Mouse (Mus musculus): ENCODE data around the gene Epm2aip1. TPM values are rescaled to one million over a fixed set of nuclear protein-coding genes. Genes with fewer than 3 reads are reported as not detected.

Epm2aip1 gene
- polyA plus RNA-seq, 1 experiment, result 5.8 TPM

GRCm38 (mm10) chr9:111324881-111325280, 53.2 kb downstream of the Epm2aip1 start:
- Histone ChIP-seq H3K27me3 (ENCODE audit: control insufficient read depth, insufficient read depth, insufficient read length) (peaks cover 5% of the 10 kb centered on the region), H3K4me2 (ENCODE audit: low read depth) (no peak overlapping the region), H3K4me3 (no peak overlapping the region), H3K79me2 (ENCODE audit: control insufficient read depth, insufficient read depth) (no peaks in the 10 kb centered on the region), H3K36me3 (ENCODE audit: control insufficient read depth, insufficient read depth) (no peaks in the 10 kb centered on the region), H3ac (ENCODE audit: control insufficient read depth, insufficient read length) (no peak overlapping the region)
- TF ChIP-seq SRF (IDR thresholded peaks at IDR 0.05; ENCODE audit: control insufficient read depth, insufficient read length, low read depth) (no peak), USF1 (IDR thresholded peaks at IDR 0.05; ENCODE audit: low read depth) (no peak), E2F4 (IDR thresholded peaks at IDR 0.05; ENCODE audit: insufficient read depth) (no peak), MAX (IDR thresholded peaks at IDR 0.05; ENCODE audit: low read depth) (no peak), CEBPB (IDR thresholded peaks at IDR 0.05; ENCODE audit: insufficient read depth, poor library complexity, severe bottlenecking) (no peak), MYOD1 (IDR thresholded peaks at IDR 0.05; ENCODE audit: control insufficient read depth in 1 of 3, insufficient read length in 2 of 3, low read depth in 2 of 3) (no peak)

Other genes with a start within 250 kb of the Epm2aip1 start
- gene Ccrl2, start 214.4 kb upstream of the Epm2aip1 start, polyA plus RNA-seq (2012; fragmentation: generic; extraction: Trizol), result 0.12 TPM
- gene Lrrfip2, start 154.3 kb upstream of the Epm2aip1 start, polyA plus RNA-seq (2012; fragmentation: generic; extraction: Trizol), result 27.8 TPM
- 11.4 TPM for gene Mlh1, start 138 bp upstream of the Epm2aip1 start, polyA plus RNA-seq (2012; fragmentation: generic; extraction: Trizol)
- not detected for gene Trank1, start 39.8 kb downstream of the Epm2aip1 start, polyA plus RNA-seq (2012; fragmentation: generic; extraction: Trizol)
- gene Dclk3, start 167.2 kb downstream of the Epm2aip1 start, polyA plus RNA-seq (2012; fragmentation: generic; extraction: Trizol), result not detected